Mouse (Mus musculus) liver, adult 2 months (tissue): ENCODE results near the gene Myh14.

Source experiments
- CTCF ChIP-seq: fragments of 200-500 bp; IDR thresholded peaks from 2 replicates; pipeline ENCODE4 v1.5.1; 2011; ENCODE audit warnings: low read depth, low read length, control low read depth
- POLR2A ChIP-seq: fragments of 200-500 bp; IDR thresholded peaks from 2 replicates; pipeline ENCODE4 v1.6.1; 2011; ENCODE audit warnings: low read length, control low read depth; ENCODE audit not compliant: insufficient read depth; ENCODE audit errors: extremely low read depth

DNA sequence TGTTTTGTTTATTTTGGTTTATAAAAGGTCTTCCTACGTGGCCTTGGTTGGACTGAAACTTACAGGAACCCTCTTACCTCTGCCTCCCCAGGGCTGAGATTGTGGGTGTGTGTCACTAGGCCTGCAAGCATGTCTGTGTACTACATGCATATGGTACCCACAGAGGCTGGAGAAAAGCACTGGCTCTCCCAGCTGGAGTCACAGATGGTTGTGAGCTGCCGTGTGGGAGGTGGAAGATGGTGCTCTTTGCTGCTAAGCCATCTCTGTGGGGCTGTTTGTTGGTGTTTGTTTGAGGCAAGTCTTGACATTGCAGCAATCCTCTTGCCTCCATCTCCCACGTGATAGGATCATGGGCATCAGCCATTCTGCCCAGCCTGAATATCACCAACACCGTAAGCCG is 9.4 kb downstream of the Myh14 start:
- TF ChIP-seq CTCF (no peak), POLR2A (no peak)
